Mouse (Mus musculus) kidney, postnatal 4 days (tissue): ENCODE measurements at regions not wholly inside any gene's neighbourhood (a gene's known extent, or its start where the extent isn't known, plus 50 kb on each side); places are given as distances from the start of the nearest gene placed in this dataset.

Experiments
- DNase-seq, 2 experiments: peaks; one replicate each; pipeline ENCODE4 v3.0.0; 2021; ENCODE audit warnings: mixed read lengths in 2 of 2

DNA sequence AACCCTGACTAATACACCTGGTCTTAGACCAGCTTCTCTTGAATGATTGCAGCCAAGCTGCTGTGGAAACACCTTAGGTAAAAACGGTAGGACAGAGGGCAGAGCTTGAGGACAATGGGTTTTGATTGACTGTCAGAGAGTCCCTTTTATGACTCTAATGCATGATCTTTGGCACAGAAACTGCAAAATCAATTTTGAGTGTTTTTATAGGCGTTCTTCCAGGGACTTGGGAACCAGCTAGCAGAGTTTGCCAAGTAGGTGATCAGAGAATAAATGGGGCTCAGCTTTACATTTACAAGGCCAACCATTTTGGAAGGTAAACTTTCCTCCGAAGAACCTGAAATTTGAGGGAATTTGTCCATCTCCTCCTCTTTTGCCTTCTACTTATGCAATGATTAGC is 213.6 kb upstream of the Far2 start:
- DNase-seq: no peak

- DNase-seq: no peak
Observed at GRCm38 (mm10) chr6:147838846-147839245, 208.2 kb upstream of the Far2 start.

GRCm38 (mm10) chr6:147849988-147850387 is 197.1 kb upstream of the Far2 start:
- no peak for DNase-seq

GRCm38 (mm10) chr6:147861116-147861515 is 185.9 kb upstream of the Far2 start:
- no peak for DNase-seq

DNA sequence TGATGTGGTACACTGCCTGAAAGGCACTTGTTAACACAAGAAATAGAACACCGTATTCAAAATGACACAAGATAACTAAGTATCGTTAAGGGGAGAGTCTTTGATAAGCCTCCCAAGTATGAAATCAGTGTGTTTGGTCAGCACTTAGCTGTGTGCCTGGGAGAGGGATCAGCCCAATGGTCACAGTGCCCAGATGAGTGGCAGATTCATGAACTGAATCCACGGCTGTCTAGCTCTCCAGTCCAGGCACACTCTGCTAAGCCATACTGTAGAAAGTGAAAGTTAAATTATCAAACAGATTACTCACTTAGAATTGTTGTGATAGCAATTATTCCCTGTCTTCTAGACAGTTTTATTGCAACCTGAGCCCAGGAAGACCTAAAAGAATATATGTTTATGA is 176.0 kb upstream of the Far2 start:
- no peak for DNase-seq

DNA sequence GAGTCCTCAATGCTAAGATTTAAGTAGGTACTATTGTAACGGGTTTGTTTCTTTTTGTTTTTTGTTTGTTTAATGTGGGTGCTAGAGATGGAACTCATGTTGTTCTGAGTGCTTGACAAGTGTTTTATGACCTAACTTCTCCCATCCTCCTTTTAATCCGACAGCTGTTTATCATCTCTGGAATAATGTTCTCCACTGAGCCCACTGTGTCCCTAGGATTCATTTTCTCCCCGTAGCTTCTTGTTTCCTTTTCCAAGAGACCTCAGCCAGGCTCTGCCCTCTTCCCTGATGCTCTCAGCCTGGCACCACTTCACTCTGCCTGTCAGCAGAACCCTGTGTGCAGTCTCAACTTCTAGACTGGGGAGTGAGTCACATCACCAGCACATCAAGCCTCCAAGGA is 173.9 kb upstream of the Far2 start:
- DNase-seq: no peak

- DNase-seq: no peak
Observed at GRCm38 (mm10) chr6:147878485-147878884, 168.6 kb upstream of the Far2 start.

GRCm38 (mm10) chr6:147885902-147886301 is 161.2 kb upstream of the Far2 start:
- no peak for DNase-seq

DNA sequence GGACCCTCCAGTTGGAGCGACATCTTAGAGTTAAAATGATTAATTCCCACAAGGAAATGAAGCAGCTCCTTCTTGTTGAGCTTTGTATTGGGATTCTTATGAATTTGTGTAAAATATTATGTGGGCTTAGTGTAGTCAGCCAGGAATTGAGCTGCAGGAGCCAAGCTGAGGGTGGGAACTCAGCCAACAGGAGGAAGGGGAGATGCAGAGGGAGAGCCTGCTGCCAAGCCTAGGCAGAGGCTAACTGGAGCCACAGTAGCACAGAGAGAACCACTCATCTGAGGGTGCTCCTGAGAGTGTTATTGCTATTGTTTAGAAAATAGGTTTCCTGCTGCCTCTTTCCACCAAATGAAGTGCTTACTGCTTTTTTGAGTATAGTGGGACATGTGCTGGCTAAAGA is 127.4 kb upstream of the Far2 start:
- peak in 1 of 2 experiments; percentile 11 for DNase-seq

DNA sequence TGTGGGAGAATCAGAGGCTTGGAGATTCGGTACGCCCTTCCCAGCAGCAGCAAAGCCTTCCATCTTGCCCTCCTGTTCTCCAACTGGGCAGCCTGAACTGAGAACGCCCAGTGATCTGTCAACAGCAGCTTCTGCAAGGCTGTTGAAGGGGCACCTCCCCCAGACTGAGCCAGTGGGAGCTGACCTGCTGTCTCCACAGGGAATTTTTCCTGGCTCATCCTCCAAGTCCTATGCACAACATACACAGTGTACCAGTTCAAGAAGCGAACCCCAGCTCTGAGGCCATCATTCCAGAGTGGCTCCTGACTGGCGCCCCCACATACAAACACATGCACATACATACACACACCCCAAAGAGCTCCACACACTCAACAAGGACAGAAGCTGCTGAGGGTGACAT is 126.0 kb upstream of the Far2 start:
- peak in 1 of 2 experiments; percentile 20 for DNase-seq

DNA sequence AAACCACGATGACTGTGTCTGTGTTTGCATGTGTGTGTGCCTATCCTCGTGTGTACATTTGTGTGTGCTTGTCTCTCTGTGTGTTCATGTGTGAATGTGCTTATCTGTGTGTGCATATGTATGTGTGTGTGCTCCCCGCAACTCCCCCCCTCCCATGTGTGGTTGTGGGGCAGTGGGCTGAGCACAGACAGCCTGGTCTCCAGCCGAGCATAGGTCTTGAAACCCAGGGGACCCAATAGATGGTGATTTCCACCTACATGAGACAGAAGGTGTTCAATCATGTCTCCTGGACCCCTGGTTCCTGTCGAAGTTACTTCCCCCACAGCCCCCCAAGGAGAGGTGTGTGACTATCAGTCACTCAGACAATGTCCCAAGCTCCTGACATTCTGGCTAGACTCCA is 124.6 kb upstream of the Far2 start:
- no peak for DNase-seq

- DNase-seq: no peak
Observed at GRCm38 (mm10) chr6:147923246-147923645, 123.8 kb upstream of the Far2 start.

DNA sequence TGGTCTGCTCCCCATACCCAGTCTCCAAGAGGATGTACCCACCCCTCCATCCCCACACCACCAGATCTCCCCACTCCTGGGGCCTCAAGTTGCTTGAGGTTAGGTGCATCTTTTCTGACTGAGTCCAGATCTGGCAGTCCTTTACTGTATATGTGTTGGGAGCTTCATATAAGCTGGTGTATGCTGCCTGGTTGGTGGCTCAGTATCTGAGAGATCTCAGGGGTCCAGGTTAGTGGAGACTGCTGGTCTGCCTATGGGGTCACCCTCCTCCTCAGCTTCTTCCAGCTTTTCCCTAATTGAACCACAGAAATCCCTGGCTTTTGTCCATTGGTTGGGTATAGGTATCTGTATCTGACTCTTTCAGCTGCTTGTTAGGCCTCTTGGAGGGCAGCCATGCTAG is 118.1 kb upstream of the Far2 start:
- no peak for DNase-seq

GRCm38 (mm10) chr6:147944020-147944419 is 103.0 kb upstream of the Far2 start:
- peak in 1 of 2 experiments; percentile 10 for DNase-seq

- no peak for DNase-seq
Observed at GRCm38 (mm10) chr6:147944940-147945676, 102.0 kb upstream of the Far2 start.

DNA sequence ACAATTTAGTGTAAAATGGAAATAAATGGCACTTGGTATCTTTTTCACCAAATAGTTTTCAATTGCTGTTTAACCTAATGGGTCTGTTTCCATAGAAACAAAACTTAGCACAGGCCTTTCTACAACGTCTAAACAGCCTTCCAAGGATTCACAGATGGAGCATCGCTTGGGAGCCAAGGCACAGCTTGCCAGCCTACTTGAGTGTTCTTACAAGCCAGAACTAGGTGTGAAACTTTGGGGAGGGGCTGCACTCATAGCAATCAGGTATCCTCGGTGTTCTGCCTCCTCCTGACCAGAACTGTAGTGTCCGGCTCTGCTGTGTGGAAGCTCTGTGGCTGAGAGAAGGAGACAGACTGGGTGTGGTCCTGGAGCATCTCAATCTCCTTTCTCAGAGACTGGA is 99.1 kb upstream of the Far2 start:
- no peak for DNase-seq

DNA sequence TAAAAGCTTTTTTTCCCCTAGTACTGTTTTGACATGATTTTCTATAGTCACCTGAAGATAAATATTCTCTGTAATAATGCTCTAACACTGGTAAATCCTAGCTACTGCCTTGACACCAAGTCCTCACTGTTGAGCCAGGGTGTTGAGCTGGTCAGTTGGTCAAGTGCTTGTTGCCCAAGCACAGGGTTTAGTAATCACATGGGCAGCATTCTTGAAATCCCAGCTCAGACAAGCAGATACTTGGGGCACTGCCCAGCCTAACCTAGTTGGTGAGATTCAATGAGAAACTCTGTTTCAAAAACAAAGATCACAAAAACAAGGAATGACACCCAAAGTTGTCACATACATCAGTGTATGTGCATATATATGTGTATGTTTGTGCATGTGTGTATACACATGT is 95.4 kb upstream of the Far2 start:
- no peak for DNase-seq

DNA sequence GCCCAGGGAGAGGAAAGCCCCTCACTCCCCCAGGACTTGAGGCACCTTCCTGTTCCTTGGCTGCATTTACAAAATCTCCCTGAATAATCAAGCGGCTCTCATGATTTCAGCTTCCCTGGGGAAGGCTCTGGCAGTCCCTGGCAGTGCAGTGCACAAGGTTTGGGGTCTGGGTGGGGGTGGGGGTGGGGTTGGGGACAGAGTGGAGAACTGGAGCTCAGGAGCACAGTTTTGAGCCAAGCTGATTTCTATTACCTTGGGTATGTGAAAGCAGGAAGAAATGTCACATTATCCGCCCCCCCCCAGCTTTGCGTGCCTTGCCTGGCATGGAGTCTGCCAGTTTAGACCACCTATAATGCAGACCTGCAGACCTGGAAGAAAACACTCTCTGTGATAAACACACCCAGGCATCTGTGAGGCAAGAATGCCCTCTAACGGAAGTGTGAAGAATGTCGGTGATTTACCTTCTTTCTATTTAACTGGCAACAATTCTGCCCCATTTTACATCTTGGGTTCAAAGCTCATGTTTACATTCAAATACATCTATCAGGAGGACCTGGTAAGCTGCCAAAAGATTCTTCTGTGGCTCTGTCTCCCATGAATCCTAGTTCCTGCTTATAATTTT is 93.9 kb upstream of the Far2 start:
- peak in 1 of 2 experiments; percentile 42 for DNase-seq

DNA sequence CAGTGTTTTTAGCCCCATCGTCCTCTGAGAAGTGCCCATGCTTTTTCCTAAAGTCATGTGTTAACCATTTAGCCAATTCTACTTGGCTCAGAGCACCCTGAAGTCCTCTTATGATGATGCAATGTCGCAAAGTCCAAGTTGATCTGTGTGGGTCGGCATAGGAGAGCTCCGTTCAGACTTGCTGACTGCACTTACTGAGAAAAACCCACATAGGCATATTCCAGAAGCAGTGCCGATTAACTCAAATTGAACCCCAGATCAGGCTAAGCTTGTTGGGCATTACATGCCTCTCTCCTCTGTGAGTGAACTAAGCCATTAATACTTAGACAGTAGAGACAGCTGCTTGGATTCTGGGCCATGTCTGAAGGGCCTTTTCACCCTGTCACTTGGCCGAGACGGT is 93.3 kb upstream of the Far2 start:
- peak in 1 of 2 experiments; percentile 6 for DNase-seq

DNA sequence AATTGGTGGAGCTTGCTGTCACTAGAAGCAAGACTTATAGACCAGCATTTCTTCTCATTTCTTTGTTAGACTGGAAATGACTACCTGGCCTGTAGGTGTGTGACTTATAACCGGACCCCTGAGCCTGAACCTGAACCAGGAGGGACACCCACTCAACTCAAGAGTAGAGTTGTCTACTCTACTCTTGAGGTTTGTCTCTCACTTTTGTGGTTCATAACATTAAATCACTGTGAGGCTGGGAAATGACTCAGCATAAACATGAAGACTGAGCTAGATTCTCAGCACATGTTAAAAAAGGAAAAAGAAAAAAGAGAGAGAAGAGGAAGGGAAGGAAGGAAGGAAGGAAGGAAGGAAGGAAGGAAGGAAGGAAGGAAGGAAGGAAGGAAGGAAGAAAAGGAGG is 92.8 kb upstream of the Far2 start:
- DNase-seq: no peak

GRCm38 (mm10) chr6:147954967-147955830 is 91.9 kb upstream of the Far2 start:
- DNase-seq: peak in 1 of 2 experiments; percentile 32

GRCm38 (mm10) chr6:147964739-147965138 is 82.3 kb upstream of the Far2 start:
- no peak for DNase-seq

- DNase-seq: no peak
Observed at GRCm38 (mm10) chr6:147970162-147970608, 76.9 kb upstream of the Far2 start.

- no peak for DNase-seq
Observed at GRCm38 (mm10) chr6:147972552-147972951, 74.5 kb upstream of the Far2 start.
